8 mouse cellular contexts compared by ENCODE assay signal in genomic region chr10:20548833-20549710, GRCm38 (mm10).
DNase-seq lines count a peak whose midpoint lies in the region; ATAC-seq and TF ChIP-seq lines count a peak whose summit lies in the region.

No protein-coding gene starts in this region.

- no peak overlapping the region for H3K27ac ChIP-seq in forebrain, embryonic 13.5 days
- peak overlapping the region; percentile 78 for H3K27ac ChIP-seq in hindbrain, embryonic 15.5 days (replicated peaks)
- H3K27ac ChIP-seq in liver, adult 2 months (replicated peaks; ENCODE audit: insufficient read depth, low read depth, low read length): peak overlapping the region; percentile 71
- H3K27ac ChIP-seq in stomach, embryonic 15.5 days: no peak overlapping the region

- H3K4me1 ChIP-seq in forebrain, embryonic 13.5 days: peaks cover 23% of the 10 kb centered on the region
- H3K4me1 ChIP-seq in hindbrain, embryonic 15.5 days (replicated peaks): peaks cover 18% of the 10 kb centered on the region
- no peaks in the 10 kb centered on the region for H3K4me1 ChIP-seq in liver, adult 2 months (ENCODE audit: control insufficient read depth, insufficient read depth, low read length)
- H3K4me1 ChIP-seq in stomach, embryonic 15.5 days: peaks cover 17% of the 10 kb centered on the region; the same call in 1 of the 2 replicates

- DNase-seq in adrenal gland, postnatal 14 days: peak; percentile 27
- DNase-seq in adrenal gland, postnatal 4 days (ENCODE audit: low spot score in 2 of 2): no peak
- DNase-seq in liver, adult 2 months (ENCODE audit: extremely low read depth, low read depth, low spot score): peak; percentile 17
- DNase-seq in left cerebral cortex, postnatal 14 days (ENCODE audit: low spot score in 2 of 2): no peak
- no peak for DNase-seq in spleen, postnatal 4 days (ENCODE audit: low spot score in 2 of 2)

- intact Hi-C loops in left cerebral cortex, postnatal 14 days (cut with DNase I): no loop called here

- TF ChIP-seq CTCF in liver, adult 2 months (IDR thresholded peaks at IDR 0.05; ENCODE audit: low read depth, low read length): no peak

- peak overlapping the region; percentile 42 for H3K4me3 ChIP-seq in forebrain, embryonic 13.5 days
- peak overlapping the region; percentile 40; the same call in 1 of the 2 replicates for H3K4me3 ChIP-seq in hindbrain, embryonic 15.5 days
- no peak overlapping the region for H3K4me3 ChIP-seq in liver, adult 2 months (ENCODE audit: insufficient read depth, low read depth, low read length)
- H3K4me3 ChIP-seq in stomach, embryonic 15.5 days (replicated peaks): peak overlapping the region; percentile 36; the same call in 1 of the 2 replicates

- 9% methylated on average over 13 of the region's 13 CpGs for WGBS in forebrain, embryonic 13.5 days
- 13% methylated on average over 13 of the region's 13 CpGs for WGBS in hindbrain, embryonic 15.5 days
- WGBS in liver, adult 2 months: 73% methylated on average over 13 of the region's 13 CpGs
- WGBS in stomach, embryonic 15.5 days: 39% methylated on average over 13 of the region's 13 CpGs

- TF ChIP-seq POLR2A in liver, adult 2 months (IDR thresholded peaks at IDR 0.05; ENCODE audit: extremely low read depth, insufficient read depth, low read length): no peak

- peak overlapping the region; percentile 69 for H3K9ac ChIP-seq in forebrain, embryonic 13.5 days
- no peak overlapping the region for H3K9ac ChIP-seq in hindbrain, embryonic 15.5 days
- H3K9ac ChIP-seq in liver, adult 2 months (ENCODE audit: low read depth, low read length): no peak overlapping the region; the same call in 1 of the 2 replicates
- H3K9ac ChIP-seq in stomach, embryonic 15.5 days: no peak overlapping the region

- no peaks in the 10 kb centered on the region for H3K9me3 ChIP-seq in forebrain, embryonic 13.5 days (replicated peaks)
- H3K9me3 ChIP-seq in hindbrain, embryonic 15.5 days: no peaks in the 10 kb centered on the region
- H3K9me3 ChIP-seq in stomach, embryonic 15.5 days: no peaks in the 10 kb centered on the region

- peak; percentile 30; the same call in 1 of the 2 replicates for ATAC-seq in forebrain, embryonic 13.5 days
- no peak for ATAC-seq in hindbrain, embryonic 15.5 days (ENCODE audit: low FRiP score, low read depth)
- ATAC-seq in stomach, embryonic 15.5 days (ENCODE audit: insufficient read depth, low FRiP score, low read depth): 0 out of 2 replicates have a peak, but pooled peaks have one; percentile 43

- peaks cover 2% of the 10 kb centered on the region; the same call in 1 of the 2 replicates for H3K79me2 ChIP-seq in liver, adult 2 months (ENCODE audit: control insufficient read depth, insufficient read depth, low read length)

- H3K36me3 ChIP-seq in forebrain, embryonic 13.5 days (ENCODE audit: poor library complexity, severe bottlenecking): no peaks in the 10 kb centered on the region
- no peaks in the 10 kb centered on the region for H3K36me3 ChIP-seq in hindbrain, embryonic 15.5 days
- H3K36me3 ChIP-seq in liver, adult 2 months (ENCODE audit: control insufficient read depth, insufficient read depth, low read length): no peaks in the 10 kb centered on the region
- no peaks in the 10 kb centered on the region for H3K36me3 ChIP-seq in stomach, embryonic 15.5 days

- H3K4me2 ChIP-seq in forebrain, embryonic 13.5 days: peak overlapping the region; percentile 72
- H3K4me2 ChIP-seq in hindbrain, embryonic 15.5 days: peak overlapping the region; percentile 73
- H3K4me2 ChIP-seq in stomach, embryonic 15.5 days: peak overlapping the region; percentile 78

- no peaks in the 10 kb centered on the region for H3K27me3 ChIP-seq in forebrain, embryonic 13.5 days
- no peaks in the 10 kb centered on the region for H3K27me3 ChIP-seq in hindbrain, embryonic 15.5 days
- no peaks in the 10 kb centered on the region for H3K27me3 ChIP-seq in liver, adult 2 months (ENCODE audit: control insufficient read depth, insufficient read depth, low read length)
- no peaks in the 10 kb centered on the region for H3K27me3 ChIP-seq in stomach, embryonic 15.5 days (replicated peaks)

Comparison
In these comparisons a context has a peak if more than half of its experiments do, and no peak if none do; other contexts are left out.
1. DNase-seq: peak in adrenal gland, postnatal 14 days (single experiment) and liver, adult 2 months (single experiment); none in adrenal gland, postnatal 4 days (0 of 2), left cerebral cortex, postnatal 14 days (0 of 2) and spleen, postnatal 4 days (0 of 2).
2. H3K27ac ChIP-seq: peak in hindbrain, embryonic 15.5 days (single experiment) and liver, adult 2 months (single experiment); none in forebrain, embryonic 13.5 days (single experiment) and stomach, embryonic 15.5 days (single experiment).
3. Peak in every context shown above with its lines, with median percentiles within 50 percentile points of each other: H3K4me2 ChIP-seq.